Mouse (Mus musculus) intestine, postnatal 0 days (tissue): ENCODE data around the gene Fam229a. TPM values are rescaled to one million over a fixed set of nuclear protein-coding genes. Genes with fewer than 3 reads are reported as not detected.
A peak's percentile ranks its signal among the peaks of the same experiment; 100 is the strongest.
"Not testable (repeated sequence)": the region's sequence is repeated elsewhere in the genome, so short reads cannot be mapped to it uniquely, and the experiment has no call there.

Experiments used
- ATAC-seq: fragments of 200-750 bp; cut with Nextera tagmentation; 2 replicates; pipeline ENCODE4 v1.8.0; 2017; ENCODE audit warnings: mild to moderate bottlenecking, moderate TSS enrichment, moderate library complexity
- H3K27ac ChIP-seq: fragments of 300-500 bp; sonication (generic); 2 replicates; pipeline ENCODE4 v1.5.1; 2014; ENCODE audit warnings: mild to moderate bottlenecking, low read depth, low read length, moderate library complexity
- H3K27me3 ChIP-seq: fragments of 300-500 bp; sonication (generic); replicated peaks from 2 replicates; pipeline ENCODE4 v1.6.1; 2014; ENCODE audit warnings: low read length, mixed read lengths; ENCODE audit not compliant: control insufficient read depth, insufficient read depth
- H3K36me3 ChIP-seq: fragments of 300-500 bp; sonication (generic); 2 replicates; pipeline ENCODE4 v1.6.1; 2014; ENCODE audit warnings: mild to moderate bottlenecking, moderate library complexity; ENCODE audit not compliant: control insufficient read depth, insufficient read depth
- H3K4me1 ChIP-seq: fragments of 300-500 bp; sonication (generic); replicated peaks from 2 replicates; pipeline ENCODE4 v1.6.1; 2014; ENCODE audit warnings: antibody characterized with exemption, low read length, mixed read lengths; ENCODE audit not compliant: control insufficient read depth, insufficient read depth
- H3K4me2 ChIP-seq: fragments of 300-500 bp; sonication (generic); replicated peaks from 2 replicates; pipeline ENCODE4 v1.6.1; 2014; ENCODE audit warnings: low read depth, mild to moderate bottlenecking, moderate library complexity
- H3K4me3 ChIP-seq: fragments of 300-500 bp; sonication (generic); 2 replicates; pipeline ENCODE4 v1.5.1; 2014; ENCODE audit warnings: low read depth, low read length
- H3K9ac ChIP-seq: fragments of 300-500 bp; sonication (generic); 2 replicates; pipeline ENCODE4 v1.6.1; 2014; ENCODE audit warnings: mild to moderate bottlenecking, low read depth, low read length
- H3K9me3 ChIP-seq: fragments of 300-500 bp; sonication (generic); 2 replicates; pipeline ENCODE4 v1.6.1; 2016; ENCODE audit warnings: mixed run types; ENCODE audit not compliant: control insufficient read depth
- CTCF ChIP-seq: sonication (generic); IDR thresholded peaks from 2 replicates; pipeline ENCODE4 v1.5.1; 2016; ENCODE audit warnings: low read depth, mild to moderate bottlenecking, control low read depth, antibody characterized with exemption, moderate library complexity
- WGBS: fragments of 180-500 bp; shearing (Covaris S2); extraction: QIAGEN DNeasy Blood & Tissue Kit; methylation state at CpG from one replicate; pipeline ENCODE4 v1.1.7; 2014; 5-methylcytosine and 5-hydroxymethylcytosine counted together
- polyA plus RNA-seq: library from polyadenylated mRNA; unstranded; fragments of >200 nt; fragmentation: Nextera tagmentation; extraction: Ambion mirVana; gene quantifications from 2 replicates; pipeline ENCODE4 v1.2.1, GENCODE M21; 2015

Fam229a gene
- polyA plus RNA-seq, 1 experiment from 2014 or later: 0.22 TPM

DNA sequence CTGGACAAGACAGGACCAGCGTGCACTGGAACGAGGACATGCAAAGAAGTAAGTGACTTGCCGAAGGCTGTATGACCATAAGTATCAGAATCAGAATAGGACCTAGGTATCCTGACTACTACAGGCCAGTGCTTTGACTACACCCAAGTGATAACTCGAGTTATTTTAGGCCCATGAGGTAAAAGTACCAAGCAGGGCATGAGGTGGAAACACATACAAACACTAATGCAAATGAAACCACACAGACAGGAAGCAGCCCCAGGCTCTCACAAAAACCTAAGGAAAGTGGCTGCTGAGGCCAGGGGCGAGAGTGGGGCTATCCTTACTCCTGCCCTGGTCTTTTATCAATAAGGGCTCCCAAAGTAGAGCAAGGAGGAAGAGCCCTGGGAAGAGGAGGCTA is 34.3 kb downstream of the Fam229a start:
- TF ChIP-seq CTCF: no peak
- peaks cover 57% of the 10 kb centered on the region for H3K36me3 ChIP-seq
- WGBS: 89% methylated on average over 5 of the region's 5 CpGs

DNA sequence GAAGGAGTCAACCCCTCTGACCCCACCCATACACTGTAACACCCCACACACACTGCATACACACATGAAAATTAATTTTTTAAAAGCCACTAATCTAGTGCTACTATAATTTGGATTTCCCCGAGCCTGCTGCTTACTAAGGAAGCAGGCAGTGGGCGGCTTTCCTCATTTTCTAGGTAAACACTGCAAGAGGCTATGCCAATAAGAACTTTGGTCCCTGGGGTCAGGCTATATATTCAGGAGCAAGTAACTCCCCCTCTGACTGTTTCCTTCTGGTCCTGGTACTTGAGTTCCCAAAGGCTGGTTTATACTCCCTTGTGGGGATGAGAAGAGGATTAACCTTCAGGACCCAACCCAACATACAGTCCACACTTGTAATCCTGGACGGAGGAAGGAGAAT is 34.9 kb downstream of the Fam229a start:
- ATAC-seq: no peak

More for the DNA sequence above, 34.3 kb downstream of the Fam229a start:
- Histone ChIP-seq H3K27me3 (no peaks in the 10 kb centered on the region), H3K9me3 (no peaks in the 10 kb centered on the region), H3K4me2 (no peak overlapping the region), H3K4me1 (no peaks in the 10 kb centered on the region), H3K27ac (no peak overlapping the region), H3K4me3 (no peak overlapping the region), H3K9ac (no peak overlapping the region)
- ATAC-seq: no peak

DNA sequence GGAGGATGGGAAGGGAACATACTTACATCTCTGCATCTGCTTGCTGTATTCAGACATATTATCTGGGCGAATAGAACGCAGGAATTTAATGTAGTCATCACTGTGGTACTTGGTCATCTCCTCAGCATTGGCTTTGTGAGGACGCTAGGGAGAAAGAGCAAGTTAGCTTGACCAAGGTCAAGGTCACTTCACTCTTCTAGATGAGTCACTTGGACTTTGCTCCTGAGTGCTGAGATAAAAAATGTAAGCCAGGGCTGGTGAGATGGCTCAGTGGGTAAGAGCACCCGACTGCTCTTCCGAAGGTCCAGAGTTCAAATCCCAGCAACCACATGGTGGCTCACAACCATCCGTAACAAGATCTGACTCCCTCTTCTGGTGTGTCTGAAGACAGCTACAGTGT is 37.9 kb downstream of the Fam229a start:
- 79% methylated on average over 5 of the region's 6 CpGs for WGBS
- not testable (repeated sequence) for H3K4me3 ChIP-seq, H3K4me2 ChIP-seq, H3K27me3 ChIP-seq, H3K4me1 ChIP-seq, ATAC-seq, H3K9ac ChIP-seq, H3K9me3 ChIP-seq, H3K27ac ChIP-seq
- peaks cover 33% of the 10 kb centered on the region for H3K36me3 ChIP-seq

More for the DNA sequence above, 34.9 kb downstream of the Fam229a start:
- Histone ChIP-seq H3K27me3 (no peaks in the 10 kb centered on the region), H3K4me1 (no peaks in the 10 kb centered on the region), H3K9me3 (no peaks in the 10 kb centered on the region), H3K27ac (no peak overlapping the region), H3K4me3 (no peak overlapping the region), H3K4me2 (no peak overlapping the region), H3K9ac (no peak overlapping the region), H3K36me3 (peaks cover 53% of the 10 kb centered on the region)
- 63% methylated on average over 3 of the region's 3 CpGs for WGBS
- TF ChIP-seq CTCF: no peak

DNA sequence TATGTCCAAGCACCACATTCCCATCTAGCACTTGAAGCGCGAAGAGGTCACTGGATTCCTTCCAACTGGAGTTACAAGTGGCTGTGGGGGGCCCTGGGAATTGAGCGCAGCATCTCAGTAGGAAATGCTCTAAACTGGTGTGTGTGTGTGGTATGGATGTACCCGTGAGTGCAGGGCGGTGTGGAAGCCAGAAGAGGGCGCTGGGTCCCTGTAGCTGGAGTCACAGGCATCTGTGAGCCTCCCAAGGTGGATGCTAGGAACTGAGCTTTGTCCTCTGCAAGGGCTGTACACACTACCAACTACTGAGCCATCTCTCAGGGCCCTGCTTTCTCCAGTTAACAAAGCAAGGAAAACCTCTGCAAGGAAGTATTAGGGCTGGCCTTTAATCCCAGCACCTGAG is 49.0 kb downstream of the Fam229a start:
- Histone ChIP-seq H3K9me3 (no peaks in the 10 kb centered on the region), H3K9ac (no peak overlapping the region), H3K27ac (no peak overlapping the region), H3K36me3 (no peaks in the 10 kb centered on the region; the same call in 1 of the 2 replicates), H3K27me3 (no peaks in the 10 kb centered on the region), H3K4me2 (no peak overlapping the region), H3K4me1 (no peaks in the 10 kb centered on the region), H3K4me3 (no peak overlapping the region)
- WGBS: 78% methylated on average over 6 of the region's 6 CpGs
- peak; percentile 71 for TF ChIP-seq CTCF
- ATAC-seq: no peak

Other genes with a start within 250 kb of the Fam229a start
- 14.3 and 15.1 TPM in 2 replicates for gene C77080, start 229.8 kb upstream of the Fam229a start, polyA plus RNA-seq
- gene Sync, start 203.6 kb upstream of the Fam229a start, polyA plus RNA-seq: 1.3 and 1.6 TPM in 2 replicates
- gene Rbbp4, start 155.8 kb upstream of the Fam229a start, polyA plus RNA-seq: 159 and 175 TPM in 2 replicates
- 92.9 and 94.5 TPM in 2 replicates for gene Zbtb8os, start 155.5 kb upstream of the Fam229a start, polyA plus RNA-seq
- gene Zbtb8a, start 113.1 kb upstream of the Fam229a start, polyA plus RNA-seq: 6.8 and 7.1 TPM in 2 replicates
- 0.14 and 0.29 TPM in 2 replicates for gene Zbtb8b, start 50.3 kb upstream of the Fam229a start, polyA plus RNA-seq
- gene Bsdc1, start 29.6 kb upstream of the Fam229a start, polyA plus RNA-seq: 23.6 and 24.8 TPM in 2 replicates
- gene Tssk3, start 168 bp upstream of the Fam229a start, polyA plus RNA-seq: not detected in 2 replicates
- 126 and 142 TPM in 2 replicates for gene Marcksl1, start 22.4 kb downstream of the Fam229a start, polyA plus RNA-seq
- gene Hdac1, start 51.5 kb downstream of the Fam229a start, polyA plus RNA-seq: 89.9 and 91.7 TPM in 2 replicates
- 3.0 and 3.1 TPM in 2 replicates for gene Lck, start 82.5 kb downstream of the Fam229a start, polyA plus RNA-seq
- gene Fam167b, start 87.4 kb downstream of the Fam229a start, polyA plus RNA-seq: 1.4 and 1.7 TPM in 2 replicates
- 139 and 144 TPM in 2 replicates for gene Eif3i, start 109.5 kb downstream of the Fam229a start, polyA plus RNA-seq
- 135 and 146 TPM in 2 replicates for gene Tmem234, start 109.5 kb downstream of the Fam229a start, polyA plus RNA-seq
- 1.1 and 1.2 TPM in 2 replicates for gene Dcdc2b, start 123.1 kb downstream of the Fam229a start, polyA plus RNA-seq
- gene Iqcc, start 127.9 kb downstream of the Fam229a start, polyA plus RNA-seq: 15.9 and 17.9 TPM in 2 replicates
- gene Ccdc28b, start 132.8 kb downstream of the Fam229a start, polyA plus RNA-seq: 29.6 and 32.0 TPM in 2 replicates
- 18.5 and 19.2 TPM in 2 replicates for gene Txlna, start 149.9 kb downstream of the Fam229a start, polyA plus RNA-seq
- gene Kpna6, start 181.6 kb downstream of the Fam229a start, polyA plus RNA-seq: 8.3 and 9.8 TPM in 2 replicates
- gene Tmem39b, start 205.6 kb downstream of the Fam229a start, polyA plus RNA-seq: 4.0 and 4.6 TPM in 2 replicates